Mouse (Mus musculus) colon, adult 2 months (tissue): ENCODE data around the gene Mob3a. TPM values are rescaled to one million over a fixed set of nuclear protein-coding genes. Genes with fewer than 3 reads are reported as not detected.

Experiments
- polyA plus RNA-seq: library from polyadenylated mRNA; depleted of rRNA; stranded (reverse); fragments of >200 nt; gene quantifications from 2 replicates; pipeline ENCODE4 v1.2.3, GENCODE M21; 2012; rRNA removed

The Mob3a gene
- 39.9 and 49.0 TPM in 2 replicates for polyA plus RNA-seq

DNA sequence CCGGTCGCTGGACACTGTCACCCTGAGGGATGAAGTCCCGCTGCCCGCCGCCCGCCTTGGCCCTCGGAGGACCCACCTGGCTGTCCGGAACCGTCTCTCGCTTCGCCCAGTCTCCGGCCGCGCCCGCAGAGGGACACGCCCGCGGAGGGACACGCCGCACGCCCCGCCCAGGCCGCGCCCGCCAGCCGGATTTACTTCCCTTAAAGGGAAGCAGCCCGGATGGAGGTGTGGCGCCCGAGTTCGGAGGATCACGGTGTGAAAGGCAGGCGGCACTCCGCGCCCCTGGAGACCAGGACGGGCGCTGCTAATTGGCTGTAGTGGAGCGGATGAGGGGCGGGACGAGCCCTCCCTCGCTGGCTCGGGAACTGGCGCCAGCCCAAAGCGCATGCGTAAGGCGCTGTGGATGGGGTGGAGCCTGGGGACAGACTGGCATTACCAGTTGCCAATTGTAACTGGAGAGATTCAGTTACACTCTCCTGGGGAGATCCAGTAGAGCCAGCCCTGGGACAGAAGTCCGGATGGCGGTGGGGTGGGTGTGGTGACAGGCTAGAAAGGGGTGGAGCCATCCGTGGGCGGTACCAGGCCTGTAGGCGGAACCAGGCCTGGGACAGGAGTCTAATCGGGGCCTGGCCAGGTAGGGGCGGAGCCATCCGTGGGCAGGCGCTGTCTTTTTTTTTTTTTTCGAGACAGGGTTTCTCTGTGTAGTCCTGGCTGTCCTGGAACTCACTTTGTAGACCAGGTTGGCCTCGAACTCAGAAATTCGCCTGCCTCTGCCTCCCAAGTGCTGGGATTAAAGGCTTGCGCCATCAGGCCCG is at the start of gene Mob3a, which contains the start of gene Izumo4:
Gene Mob3a (minus strand): TSS at position 257 of the 815 bp plus-strand sequence.
Gene Izumo4 (plus strand): TSS at position 464 of the 815 bp plus-strand sequence.

DNA sequence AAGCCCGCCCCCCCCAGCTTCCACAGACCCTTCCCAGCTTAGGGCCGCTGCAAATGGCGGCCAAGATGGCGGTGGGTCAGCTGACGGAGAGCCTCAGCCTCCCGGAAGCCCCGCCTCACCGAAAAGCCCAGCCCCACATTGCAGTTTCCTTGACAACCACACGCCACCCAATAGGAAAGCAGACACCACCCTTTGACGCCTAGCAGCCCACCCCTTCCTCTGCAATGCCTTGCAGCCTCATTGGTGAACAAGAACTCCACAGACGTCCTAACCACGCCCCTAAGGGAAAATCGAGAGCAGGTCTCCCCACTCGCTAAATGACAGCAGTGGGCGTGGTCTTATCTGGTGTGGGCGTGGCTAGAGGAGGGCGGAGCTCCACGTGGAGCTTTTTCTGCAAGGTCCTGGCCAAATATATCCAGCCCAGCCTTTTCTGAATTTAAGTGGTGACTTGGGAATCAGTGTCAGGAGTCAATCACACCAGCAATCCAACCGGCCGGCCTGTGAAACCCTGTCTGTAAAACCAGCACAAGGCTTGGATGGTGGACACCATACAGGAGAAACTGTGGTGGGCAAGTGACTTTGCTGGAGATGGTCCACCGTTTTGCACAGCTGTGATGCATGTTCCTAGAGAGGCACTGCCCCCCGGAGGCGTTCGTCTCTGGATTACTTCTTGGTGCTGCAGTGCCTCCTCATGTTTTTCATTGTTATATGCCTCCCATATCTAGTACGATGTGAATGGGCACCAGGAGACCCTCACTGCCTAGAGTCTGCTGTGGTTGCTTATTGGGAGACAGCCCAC is 40.6 kb upstream of the Mob3a start, which contains the start of gene Ap3d1:
Gene Ap3d1 (minus strand): TSS at position 85 of the 799 bp plus-strand sequence.

DNA sequence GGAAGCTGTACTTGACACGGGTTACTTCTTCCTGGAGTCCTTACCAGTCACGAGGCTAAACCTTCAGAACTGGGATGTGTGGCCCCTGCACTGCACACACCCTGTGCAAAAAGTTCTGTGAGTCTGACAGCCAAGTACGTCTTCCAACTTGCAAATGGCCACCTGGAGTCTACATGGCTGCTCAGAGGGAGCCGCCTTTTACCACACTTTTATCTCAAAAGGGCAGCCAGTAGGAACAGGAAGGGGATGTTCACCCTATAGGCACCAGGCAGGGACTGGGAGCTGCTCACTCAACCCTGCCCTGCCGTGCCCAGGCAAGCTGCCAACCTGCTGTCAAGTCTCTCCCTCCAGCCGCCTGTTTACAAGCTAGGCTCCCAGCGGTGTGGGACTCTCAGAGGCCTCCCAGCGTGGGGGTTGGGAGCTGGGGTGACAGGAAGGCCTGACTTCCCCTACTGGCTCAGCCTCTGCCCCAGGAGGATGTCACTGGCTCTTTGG is 23.8 kb downstream of the Mob3a start, which contains the start of gene Mknk2:
Gene Mknk2 (minus strand): TSS at position 171 of the 495 bp plus-strand sequence.

DNA sequence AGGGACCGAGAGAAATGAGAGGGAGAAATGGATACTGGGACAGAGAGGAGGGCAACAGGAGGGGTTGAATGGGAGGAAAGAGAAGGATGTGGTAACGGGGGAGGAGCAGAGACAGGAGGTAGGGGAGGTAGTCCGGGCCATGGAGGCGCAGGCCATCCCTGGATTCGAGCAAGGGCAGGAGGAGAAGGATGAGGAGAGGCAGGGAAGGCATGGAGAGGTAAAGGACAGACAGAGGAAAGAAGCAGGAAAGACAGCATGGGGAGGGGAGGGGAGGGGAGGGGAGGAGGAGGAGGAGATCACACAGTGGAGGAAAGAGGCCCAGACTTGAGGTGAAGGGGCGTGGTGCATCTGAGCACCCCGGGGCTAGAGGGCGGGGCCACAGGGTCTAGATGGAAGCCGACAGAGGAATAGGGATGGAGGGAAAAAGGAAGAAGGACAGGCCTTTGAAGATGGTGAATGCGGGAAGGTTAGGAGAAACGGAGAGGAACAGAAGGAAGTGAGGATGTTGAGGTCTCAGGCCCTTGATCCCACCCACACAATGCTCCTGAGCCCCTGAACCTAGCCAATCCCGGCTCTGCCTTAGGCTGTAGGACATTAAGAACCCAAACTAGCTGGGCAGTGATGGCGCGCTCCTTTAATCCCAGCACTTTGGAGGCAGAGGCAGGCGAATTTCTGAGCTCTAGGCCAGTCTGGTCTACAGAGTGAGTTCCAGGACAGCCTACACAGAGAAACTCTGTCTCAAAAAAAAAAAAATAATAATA is 44.7 kb downstream of the Mob3a start, which contains the start of gene Btbd2:
Gene Btbd2 (minus strand): TSS at position 209 of the 761 bp plus-strand sequence.

Other genes with a start within 250 kb of the Mob3a start
- gene Onecut3, start 207.1 kb downstream of the Mob3a start, polyA plus RNA-seq, result 0.02 TPM in 1 of 2 replicates, not detected in the other
- gene Atp8b3, start 162.9 kb downstream of the Mob3a start, polyA plus RNA-seq, result not detected in 2 replicates
- gene Rexo1, start 140.4 kb downstream of the Mob3a start, polyA plus RNA-seq, result 56.3 and 60.5 TPM in 2 replicates
- 32.1 and 34.5 TPM in 2 replicates for gene Klf16, start 124.7 kb downstream of the Mob3a start, polyA plus RNA-seq
- gene Abhd17a, start 111.6 kb downstream of the Mob3a start, polyA plus RNA-seq, result 328 and 390 TPM in 2 replicates
- gene Scamp4, start 99.1 kb downstream of the Mob3a start, polyA plus RNA-seq, result 145 and 162 TPM in 2 replicates
- 22.0 and 28.5 TPM in 2 replicates for gene Adat3, start 99.1 kb downstream of the Mob3a start, polyA plus RNA-seq
- gene Gm49322, start 96.0 kb downstream of the Mob3a start, polyA plus RNA-seq, result 3.8 and 4.9 TPM in 2 replicates
- gene Csnk1g2, start 79.1 kb downstream of the Mob3a start, polyA plus RNA-seq, result 326 and 352 TPM in 2 replicates
- gene Btbd2, start 44.9 kb downstream of the Mob3a start, polyA plus RNA-seq, result 89.5 and 97.5 TPM in 2 replicates
- gene Mknk2, start 23.9 kb downstream of the Mob3a start, polyA plus RNA-seq, result 385 and 392 TPM in 2 replicates
- gene Izumo4, start 207 bp upstream of the Mob3a start, polyA plus RNA-seq, result 52.3 and 56.7 TPM in 2 replicates
- gene Ap3d1, start 40.3 kb upstream of the Mob3a start, polyA plus RNA-seq, result 116 and 122 TPM in 2 replicates
- 25.5 and 45.2 TPM in 2 replicates for gene Dot1l, start 53.2 kb upstream of the Mob3a start, polyA plus RNA-seq
- gene Sf3a2, start 96.2 kb upstream of the Mob3a start, polyA plus RNA-seq, result 31.8 and 39.2 TPM in 2 replicates
- gene Plekhj1, start 96.6 kb upstream of the Mob3a start, polyA plus RNA-seq, result 54.2 and 71.9 TPM in 2 replicates
- gene Amh, start 103.3 kb upstream of the Mob3a start, polyA plus RNA-seq, result 0.67 and 1.1 TPM in 2 replicates
- gene Jsrp1, start 111.5 kb upstream of the Mob3a start, polyA plus RNA-seq, result 0.13 TPM in 1 of 2 replicates, not detected in the other
- gene Oaz1, start 124.7 kb upstream of the Mob3a start, polyA plus RNA-seq, result 843 and 1,116 TPM in 2 replicates
- gene Lingo3, start 142.1 kb upstream of the Mob3a start, polyA plus RNA-seq, result not detected in 2 replicates
- gene Lsm7, start 153.2 kb upstream of the Mob3a start, polyA plus RNA-seq, result 73.9 and 111 TPM in 2 replicates
- 128 and 145 TPM in 2 replicates for gene Sppl2b, start 153.3 kb upstream of the Mob3a start, polyA plus RNA-seq
- 0.30 and 0.33 TPM in 2 replicates for gene Tmprss9, start 169.9 kb upstream of the Mob3a start, polyA plus RNA-seq
- gene Timm13, start 199.0 kb upstream of the Mob3a start, polyA plus RNA-seq, result 270 and 310 TPM in 2 replicates
- 42.0 and 44.6 TPM in 2 replicates for gene Lmnb2, start 216.3 kb upstream of the Mob3a start, polyA plus RNA-seq
- gene Gadd45b, start 228.1 kb upstream of the Mob3a start, polyA plus RNA-seq, result 28.3 and 29.6 TPM in 2 replicates